Mouse (Mus musculus) frontal cortex, adult 2 months (tissue): Measurements from ENCODE around the gene Add1. TPM values are rescaled to one million over a fixed set of nuclear protein-coding genes. Genes with fewer than 3 reads are reported as not detected.

Experiments
- DNase-seq, 2 experiments: peaks; one replicate each; pipeline ENCODE4 v3.0.0; 2022; ENCODE audit warnings: low spot score in 1 of 2; ENCODE audit errors: extremely low spot score in 1 of 2
- polyA plus RNA-seq: library from polyadenylated mRNA; depleted of rRNA; stranded (reverse); fragments of >200 nt; gene quantifications from 2 replicates; pipeline ENCODE4 v1.2.3, GENCODE M21; 2012; rRNA removed

The Add1 gene
- polyA plus RNA-seq, 1 experiment, result 332 TPM

DNA sequence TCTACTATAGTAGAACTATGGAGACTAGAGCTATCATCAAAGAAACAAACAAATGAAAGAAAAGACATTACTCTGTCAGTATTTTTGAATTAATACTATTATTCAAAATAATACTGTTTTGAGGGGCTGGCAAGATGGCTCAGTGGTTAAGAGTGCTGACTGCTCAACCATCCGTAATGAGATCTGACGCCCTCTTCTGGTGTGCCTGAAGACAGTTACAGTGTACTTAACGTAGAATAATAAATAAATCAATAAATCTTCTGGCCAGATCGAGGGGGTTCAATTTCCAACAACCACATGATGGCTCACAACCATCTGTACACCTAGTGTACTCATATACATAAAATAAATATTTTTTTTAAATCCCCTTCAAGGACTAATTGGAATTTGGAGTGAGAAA, 88.4 kb downstream of the Add1 start:
- DNase-seq, result no peak

DNA sequence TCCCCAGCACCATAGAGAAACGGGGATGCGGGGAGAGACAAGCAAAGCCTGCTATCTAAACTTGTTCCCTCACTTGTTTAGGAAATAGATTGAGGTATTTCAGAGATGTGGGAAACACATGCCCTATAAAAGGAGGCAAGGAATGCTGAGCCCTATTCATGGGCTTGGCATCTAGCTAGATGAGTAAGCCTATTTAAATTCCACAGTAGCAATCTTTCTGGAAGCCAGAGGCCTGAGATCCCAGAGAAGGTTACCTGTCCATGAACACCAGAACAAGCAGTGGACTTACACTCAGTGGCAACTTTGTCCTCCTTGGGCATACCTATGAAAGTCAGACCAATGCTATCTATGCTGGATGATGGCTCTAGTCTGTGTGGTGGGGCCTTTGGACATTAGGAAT, 89.8 kb downstream of the Add1 start:
- no peak for DNase-seq

DNA sequence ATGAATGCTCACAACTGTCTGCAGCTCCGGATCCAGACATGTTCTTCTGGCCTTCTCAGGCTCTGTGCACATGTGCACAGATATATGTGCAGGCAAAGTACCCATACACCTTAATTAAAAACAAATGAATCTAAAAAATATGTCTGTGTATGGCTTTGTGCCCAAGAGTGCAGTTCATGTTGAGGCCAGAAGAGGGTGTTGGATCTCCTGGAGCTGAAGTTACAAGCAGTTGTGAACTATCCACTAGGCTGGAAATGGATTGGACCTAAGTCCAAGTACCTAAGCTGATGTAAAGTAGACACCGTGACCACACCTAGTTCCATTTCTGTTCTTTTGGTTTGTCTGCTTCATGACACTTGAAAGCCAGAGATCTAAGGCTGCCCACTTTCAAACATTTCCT, 96.0 kb downstream of the Add1 start:
- no peak for DNase-seq

DNA sequence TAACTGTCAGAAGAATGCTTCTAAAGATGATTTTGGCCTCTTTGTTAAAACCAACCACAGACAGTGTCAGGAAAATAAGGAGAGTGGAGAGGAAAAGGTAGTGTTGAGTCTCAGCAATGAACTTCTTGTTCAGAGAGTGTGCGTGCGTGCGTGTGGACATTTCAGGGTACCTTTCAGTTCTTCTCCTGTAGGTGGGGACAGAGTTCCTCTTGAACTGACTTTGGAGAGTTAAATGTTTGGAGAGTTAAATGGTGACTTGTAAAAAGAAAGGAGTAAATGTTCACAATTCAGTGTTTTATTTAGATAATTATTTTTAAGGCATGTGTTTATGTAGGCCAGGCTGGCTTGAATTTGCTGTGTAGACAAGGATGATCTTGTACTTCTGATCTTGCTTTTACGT, 96.8 kb downstream of the Add1 start:
- no peak for DNase-seq

Other genes with a start within 250 kb of the Add1 start
- gene Rnf4, start 237.4 kb upstream of the Add1 start, polyA plus RNA-seq, result 84.9 TPM in 2 replicates
- gene Fam193a, start 203.7 kb upstream of the Add1 start, polyA plus RNA-seq, result 37.0 and 39.7 TPM in 2 replicates
- gene Tnip2, start 59.7 kb upstream of the Add1 start, polyA plus RNA-seq, result 28.9 and 38.8 TPM in 2 replicates
- gene Sh3bp2, start 47.8 kb upstream of the Add1 start, polyA plus RNA-seq, result 3.5 and 4.8 TPM in 2 replicates
- gene Mfsd10, start 63.5 kb downstream of the Add1 start, polyA plus RNA-seq, result 108 and 113 TPM in 2 replicates
- gene Nop14, start 86.5 kb downstream of the Add1 start, polyA plus RNA-seq, result 19.7 and 20.1 TPM in 2 replicates
- gene Grk4, start 86.7 kb downstream of the Add1 start, polyA plus RNA-seq, result 3.9 and 4.3 TPM in 2 replicates
- 35.7 and 44.8 TPM in 2 replicates for gene Htt, start 188.1 kb downstream of the Add1 start, polyA plus RNA-seq